Mouse (Mus musculus) liver, embryonic 14.5 days (tissue): Measurements from ENCODE around the gene Adgrg2. TPM values are rescaled to one million over a fixed set of nuclear protein-coding genes. Genes with fewer than 3 reads are reported as not detected.

ENCODE experiments used
- ATAC-seq: fragments of 200-750 bp; cut with Nextera tagmentation; 2 replicates; pipeline ENCODE4 v1.8.0; 2017; ENCODE audit warnings: moderate number of reproducible peaks, mild to moderate bottlenecking, moderate library complexity; ENCODE audit not compliant: insufficient read depth
- DNase-seq, 3 experiments: peaks; one replicate each; pipeline ENCODE4 v3.0.0-alpha.2; 2012 to 2013; ENCODE audit warnings: low read depth in 3 of 3, low spot score in 3 of 3
- H3K27ac ChIP-seq: fragments of 300-500 bp; sonication (generic); 2 replicates; pipeline ENCODE4 v1.5.1; 2014; ENCODE audit warnings: moderate library complexity, mild to moderate bottlenecking, control low read depth, inconsistent platforms
- H3K27me3 ChIP-seq: fragments of 300-500 bp; sonication (generic); 2 replicates; pipeline ENCODE4 v1.6.1; 2014; ENCODE audit warnings: mild to moderate bottlenecking, low read length, moderate library complexity; ENCODE audit not compliant: control insufficient read depth, insufficient read depth
- H3K36me3 ChIP-seq: fragments of 300-500 bp; sonication (generic); replicated peaks from 2 replicates; pipeline ENCODE4 v1.6.1; 2014; ENCODE audit warnings: low read depth; ENCODE audit not compliant: control insufficient read depth, insufficient read depth
- H3K4me1 ChIP-seq, 2 experiments: fragments of 200-500 bp in 1 of 2; fragments of 300-500 bp in 1 of 2; sonication (generic) in 1 of 2; replicated peaks; 2 replicates each; pipeline ENCODE4 v1.6.1; 2012 to 2014; ENCODE audit warnings: antibody characterized with exemption in 1 of 2, inconsistent platforms in 1 of 2, low read length in 1 of 2; ENCODE audit not compliant: control insufficient read depth in 2 of 2, insufficient read depth in 2 of 2
- H3K4me2 ChIP-seq: fragments of 300-500 bp; sonication (generic); 2 replicates; pipeline ENCODE4 v1.6.1; 2014; ENCODE audit warnings: low read depth, mild to moderate bottlenecking, control low read depth, moderate library complexity
- H3K4me3 ChIP-seq, 2 experiments: fragments of 200-500 bp in 1 of 2; fragments of 300-500 bp in 1 of 2; sonication (generic) in 1 of 2; 2 replicates each; pipeline ENCODE4 v1.5.1; 2012 to 2014; ENCODE audit warnings: low read depth in 2 of 2, low read length in 2 of 2, mild to moderate bottlenecking in 2 of 2, control low read depth in 1 of 2, inconsistent platforms in 1 of 2, moderate library complexity in 1 of 2; ENCODE audit not compliant: insufficient read depth in 1 of 2
- H3K9ac ChIP-seq: fragments of 300-500 bp; sonication (generic); replicated peaks from 2 replicates; pipeline ENCODE4 v1.6.1; 2014; ENCODE audit warnings: mild to moderate bottlenecking, control low read depth, moderate library complexity
- H3K9me3 ChIP-seq: fragments of 300-500 bp; sonication (generic); 2 replicates; pipeline ENCODE4 v1.6.1; 2016; ENCODE audit warnings: low read length, mixed read lengths; ENCODE audit not compliant: control insufficient read depth
- CTCF ChIP-seq: IDR thresholded peaks from 2 replicates; pipeline ENCODE4 v1.5.1; 2016; ENCODE audit warnings: antibody characterized with exemption, low read depth, control low read depth
- EP300 ChIP-seq: IDR thresholded peaks from 2 replicates; pipeline ENCODE4 v1.6.1; 2016; ENCODE audit warnings: antibody characterized with exemption, low read depth
- WGBS: fragments of 180-500 bp; shearing (Covaris S2); extraction: QIAGEN DNeasy Blood & Tissue Kit; methylation state at CpG from one replicate; pipeline ENCODE4 v1.1.7; 2014; ENCODE audit not compliant: insufficient replicate concordance; 5-methylcytosine and 5-hydroxymethylcytosine counted together
- polyA plus RNA-seq, 2 experiments: library from polyadenylated mRNA; depleted of rRNA in 1 of 2; stranded (reverse) in 1 of 2; unstranded in 1 of 2; fragments of >200 nt; fragmentation: Nextera tagmentation in 1 of 2; extraction: Ambion mirVana in 1 of 2; gene quantifications; 2 replicates each; pipeline versions ENCODE4 v1.2.1 to v1.2.3; 2012 to 2014

Gene Adgrg2
- 0.12 and 0.18 TPM in 2 replicates for polyA plus RNA-seq (2012; rRNA removed)
- polyA plus RNA-seq (2014; fragmentation: Nextera tagmentation; extraction: Ambion mirVana), result 0.08 and 0.18 TPM in 2 replicates

GRCm38 (mm10) chrX:160390464-160390956 lies at the start of gene Adgrg2:
TSS of gene Adgrg2 (plus strand) at chrX:160390690.
- Histone ChIP-seq H3K4me2 (peak within 1 kb of the TSS; percentile 59), H3K9ac (no peak within 1 kb of the TSS), H3K27ac (no peak within 1 kb of the TSS), H3K27me3 (peaks cover 11% of the 10 kb centered on the region), H3K36me3 (no peaks in the 10 kb centered on the region), H3K4me1 (peaks cover 0 to 3% of the 10 kb centered on the region in 2 experiments; a peak in 1 of 4 replicates), H3K4me3 (peak within 1 kb of the TSS in 1 of 2 experiments; percentile 40; a peak in 2 of 4 replicates), H3K9me3 (no peaks in the 10 kb centered on the region)
- WGBS, result 12% methylated on average over 30 of the region's 42 CpGs
- TF ChIP-seq EP300 (no peak), CTCF (no peak)
- ATAC-seq (no peak), DNase-seq (no peak)

GRCm38 (mm10) chrX:160350995-160351394 lies 39.5 kb upstream of the Adgrg2 start:
- DNase-seq, result no peak
- Histone ChIP-seq H3K9me3 (no peaks in the 10 kb centered on the region), H3K4me2 (no peak overlapping the region), H3K27me3 (no peaks in the 10 kb centered on the region), H3K4me3 (no peak overlapping the region), H3K9ac (no peak overlapping the region), H3K36me3 (no peaks in the 10 kb centered on the region), H3K4me1 (no peaks in the 10 kb centered on the region), H3K27ac (no peak overlapping the region)
- TF ChIP-seq CTCF (no peak), EP300 (no peak)
- ATAC-seq, result no peak
- 52% methylated on average over 7 of the region's 7 CpGs for WGBS

- Histone ChIP-seq H3K4me3 (no peak overlapping the region), H3K9me3 (no peaks in the 10 kb centered on the region), H3K27me3 (no peaks in the 10 kb centered on the region), H3K4me2 (no peak overlapping the region), H3K36me3 (no peaks in the 10 kb centered on the region), H3K9ac (no peak overlapping the region), H3K4me1 (no peaks in the 10 kb centered on the region), H3K27ac (no peak overlapping the region)
- WGBS, result 30% methylated on average over 1 of the region's 1 CpGs
- ATAC-seq (no peak), DNase-seq (no peak)
- TF ChIP-seq EP300 (no peak), CTCF (no peak)
These were observed 38.4 kb upstream of the Adgrg2 start for GRCm38 (mm10) chrX:160351967-160352677.

GRCm38 (mm10) chrX:160384748-160385501 lies 5.6 kb upstream of the Adgrg2 start:
- Histone ChIP-seq H3K27ac (no peak overlapping the region), H3K4me2 (no peak overlapping the region), H3K4me3 (no peak overlapping the region), H3K4me1 (peaks cover 0 to 7% of the 10 kb centered on the region in 2 experiments; a peak in 2 of 4 replicates), H3K9me3 (no peaks in the 10 kb centered on the region), H3K27me3 (no peaks in the 10 kb centered on the region), H3K36me3 (no peaks in the 10 kb centered on the region), H3K9ac (no peak overlapping the region)
- DNase-seq, result peak in 2 of 3 experiments; percentile 6 to 13
- no peak for TF ChIP-seq EP300
- TF ChIP-seq CTCF, result no peak
- 36% methylated on average over 6 of the region's 6 CpGs for WGBS
- peak; percentile 92 for ATAC-seq

GRCm38 (mm10) chrX:160385502-160385772 lies 5.1 kb upstream of the Adgrg2 start:
- ATAC-seq (no peak), DNase-seq (no peak)
- Histone ChIP-seq H3K36me3 (no peaks in the 10 kb centered on the region), H3K27ac (no peak overlapping the region), H3K4me3 (no peak overlapping the region), H3K27me3 (peaks cover 4% of the 10 kb centered on the region; the same call in 1 of the 2 replicates), H3K9ac (no peak overlapping the region), H3K9me3 (no peaks in the 10 kb centered on the region), H3K4me1 (peaks cover 0 to 7% of the 10 kb centered on the region in 2 experiments; a peak in 2 of 4 replicates), H3K4me2 (no peak overlapping the region)
- TF ChIP-seq EP300 (no peak), CTCF (no peak)
- WGBS, result 55% methylated on average over 1 of the region's 1 CpGs
